Mouse (Mus musculus): Measurements from ENCODE around the gene Slamf9. TPM values are rescaled to one million over a fixed set of nuclear protein-coding genes. Genes with fewer than 3 reads are reported as not detected.
A peak's percentile ranks its signal among the peaks of the same experiment; 100 is the strongest.

The Slamf9 gene
- total RNA-seq, 2 experiments from 2014 or later = 1.1 to 1.5 TPM

- intact Hi-C loops (cut with DNase I) = loop anchor here (10.0 kb wide), 1 partner anchor 294 kb away; the partner anchor contains the start of gene Casq1
- no peak for DNase-seq
Observed at GRCm38 (mm10) chr1:172509235-172509634, 34.1 kb downstream of the Slamf9 start.

- intact Hi-C loops (cut with DNase I) = loop anchor here (10.0 kb wide), 1 partner anchor 295 kb away; the partner anchor contains the start of gene Casq1
- no peak for DNase-seq
Observed at GRCm38 (mm10) chr1:172509983-172510382, 34.8 kb downstream of the Slamf9 start.

- no peak for DNase-seq
- intact Hi-C loops (cut with DNase I) = no loop called here
Observed at GRCm38 (mm10) chr1:172510421-172510972, 35.3 kb downstream of the Slamf9 start.

GRCm38 (mm10) chr1:172512962-172513361 is 37.8 kb downstream of the Slamf9 start:
- DNase-seq = peak; percentile 74
- intact Hi-C loops (cut with DNase I) = loop anchor here (1.0 kb wide), 1 partner anchor 11 kb away; no protein-coding TSS in a partner anchor

- DNase-seq = peak; percentile 79 to 82
- intact Hi-C loops (cut with DNase I) = loop anchor here (1.0 kb wide), 1 partner anchor 11 kb away; no protein-coding TSS in a partner anchor
Observed at GRCm38 (mm10) chr1:172513525-172514212, 38.5 kb downstream of the Slamf9 start.

GRCm38 (mm10) chr1:172514213-172514529 is 39.0 kb downstream of the Slamf9 start:
- no peak for DNase-seq
- intact Hi-C loops (cut with DNase I) = no loop called here

- no peak for DNase-seq
- intact Hi-C loops (cut with DNase I) = no loop called here
Observed at GRCm38 (mm10) chr1:172514551-172515268, 39.6 kb downstream of the Slamf9 start.

- no peak for DNase-seq
- intact Hi-C loops (cut with DNase I) = no loop called here
Observed at GRCm38 (mm10) chr1:172515396-172515795, 40.2 kb downstream of the Slamf9 start.

- DNase-seq = no peak
- intact Hi-C loops (cut with DNase I) = no loop called here
Observed at GRCm38 (mm10) chr1:172518013-172518412, 42.9 kb downstream of the Slamf9 start.

- DNase-seq = no peak
- intact Hi-C loops (cut with DNase I) = no loop called here
Observed at GRCm38 (mm10) chr1:172519644-172520043, 44.5 kb downstream of the Slamf9 start.

GRCm38 (mm10) chr1:172520576-172521440 is 45.6 kb downstream of the Slamf9 start, which contains the start of gene Cfap45:
Cfap45 (plus strand) TSS chr1:172520801.
- intact Hi-C loops (cut with DNase I) = no loop called here

GRCm38 (mm10) chr1:172522524-172522923 is 47.4 kb downstream of the Slamf9 start:
- no peak for DNase-seq
- intact Hi-C loops (cut with DNase I) = no loop called here

More at GRCm38 (mm10) chr1:172520576-172521440, 45.6 kb downstream of the Slamf9 start, which contains the start of gene Cfap45:
- DNase-seq = peak; percentile 74 to 77

- intact Hi-C loops (cut with DNase I) = no loop called here
- peak in 1 of 2 experiments; percentile 44 for DNase-seq
Observed at GRCm38 (mm10) chr1:172523699-172524101, 48.5 kb downstream of the Slamf9 start.

GRCm38 (mm10) chr1:172525027-172525764 is 50.0 kb downstream of the Slamf9 start:
- DNase-seq = peak; percentile 59 to 65

GRCm38 (mm10) chr1:172525971-172526370 is 50.8 kb downstream of the Slamf9 start:
- DNase-seq = no peak
- intact Hi-C loops (cut with DNase I) = loop anchor here (1.0 kb wide), 1 partner anchor 26 kb away; the partner anchor contains the start of gene Tagln2

More at GRCm38 (mm10) chr1:172525027-172525764, 50.0 kb downstream of the Slamf9 start:
- intact Hi-C loops (cut with DNase I) = loop anchor here (1.0 kb wide), 1 partner anchor 25 kb away; the partner anchor contains the start of gene Tagln2

GRCm38 (mm10) chr1:172526380-172527081 is 51.4 kb downstream of the Slamf9 start:
- intact Hi-C loops (cut with DNase I) = no loop called here
- DNase-seq = peak; percentile 66 to 73

- intact Hi-C loops (cut with DNase I) = no loop called here
- no peak for DNase-seq
Observed at GRCm38 (mm10) chr1:172527431-172527830, 52.3 kb downstream of the Slamf9 start.

All from heart, postnatal 36 days (tissue).